10 mouse cellular contexts compared by ENCODE assay signal in the genomic region with DNA sequence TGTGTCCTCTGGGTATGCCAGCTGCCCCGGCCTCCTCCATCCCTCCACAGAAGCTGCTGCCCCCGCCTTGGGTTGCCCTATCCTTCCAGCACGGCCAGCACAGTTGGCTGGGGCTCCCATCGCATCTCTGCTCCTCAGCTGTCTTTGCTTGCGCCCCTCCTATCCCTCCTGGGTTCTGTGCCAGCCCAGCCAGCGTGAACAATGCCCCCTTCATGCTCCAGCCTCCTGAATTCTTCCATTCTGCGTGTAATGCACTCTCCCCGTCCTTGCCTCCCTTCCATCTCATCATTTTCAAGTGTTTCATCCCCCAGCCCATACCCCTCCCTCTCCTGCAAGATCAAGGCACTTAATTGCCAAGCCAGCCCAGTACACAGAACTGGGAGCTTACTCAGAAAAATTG.
DNase-seq lines count a peak whose midpoint lies in the region; ATAC-seq and TF ChIP-seq lines count a peak whose summit lies in the region.
"Had no signal": no experiment of that assay in that cellular context is flagged by ENCODE, and none has a peak within 500 bp of the region (broad histone marks: within the 10 kb centered on the region; RNA-seq: fewer than 3 reads in every experiment).

No protein-coding gene starts in this region.

- no peak overlapping the region for H3K4me2 ChIP-seq in neural tube, embryonic 14.5 days (ENCODE audit: low read depth, low read length)
- H3K4me2 ChIP-seq: heart, embryonic 15.5 days had no signal

- TF ChIP-seq POLR2A in cortical plate, adult 2 months (IDR thresholded peaks at IDR 0.05; ENCODE audit: extremely low read depth, insufficient read depth, low read length): no peak

- DNase-seq in cerebellum, adult 9-10 months: peak; percentile 20
- no peak for DNase-seq in cerebellum, adult 11 months
- DNase-seq in layer of hippocampus, adult 8-10 months (ENCODE audit: low spot score in 2 of 2): peak; percentile 64 to 65
- DNase-seq in liver: no peak
- DNase-seq in adrenal gland, postnatal 25 days: no peak

- H3K9me3 ChIP-seq in neural tube, embryonic 14.5 days (ENCODE audit: control insufficient read depth, low read length): no peaks in the 10 kb centered on the region
- H3K9me3 ChIP-seq: heart, embryonic 15.5 days had no signal

- no peaks in the 10 kb centered on the region for H3K27me3 ChIP-seq in neural tube, embryonic 14.5 days (ENCODE audit: control insufficient read depth, insufficient read depth, low read length)

- H3K9ac ChIP-seq in neural tube, embryonic 14.5 days (replicated peaks; ENCODE audit: low read depth, low read length): no peak overlapping the region
- H3K9ac ChIP-seq: heart, embryonic 15.5 days; liver, embryonic 14.5 days had no signal

- 20% methylated on average over 8 of the region's 8 CpGs for WGBS in neural tube, embryonic 14.5 days

- no peak for TF ChIP-seq CTCF in cortical plate, adult 2 months (IDR thresholded peaks at IDR 0.05; ENCODE audit: extremely low read depth, insufficient read depth, low read length)

- H3K27ac ChIP-seq in cortical plate, adult 2 months (ENCODE audit: insufficient read depth, low read length): 0 out of 2 replicates have a peak overlapping the region, but pooled peaks have one; percentile 3
- peak overlapping the region; percentile 65 for H3K27ac ChIP-seq in neural tube, embryonic 14.5 days (ENCODE audit: low read depth, low read length)
- H3K27ac ChIP-seq: heart, embryonic 15.5 days; liver, embryonic 14.5 days had no signal

- H3K4me3 ChIP-seq in cortical plate, adult 2 months (ENCODE audit: insufficient read depth, low read length): no peak overlapping the region
- H3K4me3 ChIP-seq in neural tube, embryonic 14.5 days (ENCODE audit: low read depth, low read length): no peak overlapping the region
- H3K4me3 ChIP-seq: heart, embryonic 15.5 days had no signal

- ATAC-seq in neural tube, embryonic 14.5 days (ENCODE audit: low read depth): peak; percentile 52
- no peak for ATAC-seq in erythroid progenitor cell, adult 5-6 weeks (replicated peaks; ENCODE audit: low FRiP score, poor library complexity, severe bottlenecking)

- H3K4me1 ChIP-seq in cortical plate, adult 2 months (ENCODE audit: control insufficient read depth, insufficient read depth, low read length): no peaks in the 10 kb centered on the region
- peaks cover 33% of the 10 kb centered on the region for H3K4me1 ChIP-seq in neural tube, embryonic 14.5 days (ENCODE audit: control insufficient read depth, insufficient read depth, low read length)
- H3K4me1 ChIP-seq: heart, embryonic 15.5 days had no signal

- no peaks in the 10 kb centered on the region for H3K36me3 ChIP-seq in neural tube, embryonic 14.5 days (ENCODE audit: control insufficient read depth, insufficient read depth, low read length)
- H3K36me3 ChIP-seq: heart, embryonic 15.5 days had no signal

Comparison
In these comparisons a context has a peak if more than half of its experiments do, and no peak if none do; other contexts are left out.
1. DNase-seq: peak in cerebellum, adult 9-10 months (single experiment) and layer of hippocampus, adult 8-10 months (2 of 2); none in cerebellum, adult 11 months (single experiment), liver (single experiment) and adrenal gland, postnatal 25 days (single experiment).